Mouse (Mus musculus) gastrocnemius, postnatal 14 days (tissue): ENCODE measurements at regions not wholly inside any gene's neighbourhood (a gene's known extent, or its start where the extent isn't known, plus 50 kb on each side); places are given as distances from the start of the nearest gene placed in this dataset.

Experiments used
- DNase-seq: peaks from one replicate; pipeline ENCODE4 v3.0.0; 2021; ENCODE audit warnings: mixed read lengths
- intact Hi-C: fragments of 180-260 bp; cut with DNase I; formaldehyde crosslinking; loops from one replicate; pipeline ENCODE4 v1.15.1; 2025; ENCODE audit warnings: low total_unique reads

DNA sequence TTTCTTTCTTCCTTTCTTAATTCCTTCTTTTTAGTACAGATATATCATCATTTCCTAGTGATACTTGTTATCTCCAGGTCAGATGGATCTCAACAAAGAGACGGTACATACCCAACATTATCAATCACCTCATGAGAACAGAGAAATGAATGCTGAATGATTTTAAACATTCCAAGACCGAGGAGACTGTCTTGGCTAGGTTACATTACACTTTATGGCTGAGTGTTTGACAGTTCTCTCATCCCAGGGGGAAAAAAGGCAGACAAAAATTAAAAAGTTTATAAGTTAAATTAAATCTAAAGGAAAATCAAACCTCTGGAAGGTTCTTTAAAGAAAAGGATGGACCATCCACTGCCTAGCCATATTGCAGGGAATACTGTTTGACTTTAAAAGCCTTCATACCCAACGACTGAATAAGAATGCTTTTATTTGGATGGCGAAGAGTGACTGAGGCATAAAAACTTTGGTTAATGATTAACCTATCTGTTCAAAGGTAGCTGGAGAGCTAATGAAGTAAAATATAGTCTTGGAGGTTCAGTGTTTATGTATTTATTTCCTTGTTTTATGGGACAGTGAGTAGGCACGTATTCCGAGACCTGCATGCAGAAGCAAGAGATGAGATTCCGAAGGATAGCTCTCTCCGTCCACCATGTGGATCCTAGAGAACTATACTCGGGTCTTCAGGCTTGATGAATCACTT, 88.4 kb upstream of the Cblb start:
- intact Hi-C loops = no loop called here
- no peak for DNase-seq

DNA sequence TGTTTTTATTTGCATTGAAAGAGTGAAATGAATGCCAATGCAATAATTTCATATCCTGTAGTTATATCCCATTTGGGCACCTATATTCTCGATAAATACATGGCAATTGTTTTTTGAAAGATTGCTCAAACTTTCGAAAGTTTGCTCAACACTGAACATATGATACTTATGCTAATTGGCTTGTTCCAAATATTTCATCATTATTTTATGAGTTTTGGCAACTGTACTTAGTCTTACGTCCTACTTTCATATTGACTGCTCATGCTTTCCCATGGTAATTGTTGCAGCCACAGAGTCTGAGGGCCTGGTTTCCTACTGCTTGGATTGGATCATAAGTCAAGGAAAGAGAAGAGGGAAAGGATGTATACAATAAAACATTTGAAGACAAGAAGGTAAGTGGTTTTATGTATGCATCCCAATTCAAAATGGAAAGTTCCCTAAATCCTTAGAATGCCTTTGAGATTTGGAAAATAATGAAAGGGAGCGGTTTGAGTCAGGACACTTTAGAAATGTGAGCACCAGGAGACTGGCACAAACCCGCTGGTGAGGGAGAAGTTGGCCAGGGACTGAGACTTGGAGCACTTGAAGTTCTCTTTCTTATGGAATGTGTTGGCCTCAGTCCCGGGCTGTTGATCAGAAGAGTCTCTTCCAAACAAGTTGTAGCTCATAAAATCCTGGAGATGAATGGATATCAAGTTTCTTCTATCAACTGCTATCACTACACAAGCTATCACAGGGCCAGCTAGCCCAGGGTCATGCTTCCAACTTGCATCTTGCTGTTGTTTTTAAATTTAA, 63.8 kb upstream of the Cblb start:
- DNase-seq = peak; percentile 12
- intact Hi-C loops = no loop called here
